Mouse (Mus musculus): ENCODE data around the gene Pigc.

The Pigc gene

DNA sequence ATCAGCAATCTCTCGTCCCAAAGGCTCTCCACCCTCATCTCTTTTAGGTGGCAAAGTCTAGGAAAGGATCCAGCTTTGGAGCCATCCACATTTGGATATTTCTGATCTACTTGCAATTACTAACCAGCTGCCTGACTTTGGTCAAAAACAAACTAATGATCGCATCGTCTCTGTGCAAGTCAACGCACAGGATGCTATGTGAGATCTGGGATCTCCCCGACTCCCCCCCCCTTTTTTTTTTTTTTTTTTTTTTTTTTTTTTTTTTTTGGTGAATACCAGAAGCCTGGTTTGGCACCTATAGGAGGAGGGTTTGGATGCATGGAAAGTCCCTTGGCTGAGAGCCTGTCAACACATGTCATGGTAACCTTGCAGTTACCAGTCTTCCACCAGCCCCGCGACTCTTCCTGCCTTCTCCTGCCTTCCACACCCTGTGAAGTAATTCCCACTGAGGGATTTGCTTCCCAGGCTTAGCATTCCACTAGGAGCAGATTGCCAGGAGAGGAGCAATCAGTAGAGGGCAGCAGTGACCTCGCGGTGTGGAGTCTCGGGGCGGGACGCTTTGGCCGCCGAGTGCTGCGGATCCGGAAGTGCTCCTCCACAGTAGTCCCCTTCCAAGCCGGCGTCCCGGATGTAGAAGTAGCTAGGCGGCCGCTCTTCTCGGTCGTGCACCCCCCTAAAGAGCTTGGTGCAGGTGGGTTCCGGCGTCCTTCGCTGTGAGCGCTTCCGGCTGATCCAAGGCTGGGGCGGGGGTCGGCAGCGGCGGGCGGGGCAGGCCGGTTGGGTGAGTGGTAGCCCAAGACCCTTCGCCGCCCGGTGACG, at the start of gene Pigc:
Gene Pigc, plus strand, starts transcription at position 598 of the 819 bp plus-strand sequence.
- in situ Hi-C loops (cut with MboI, MseI): loop anchor here (5.0 kb wide), 4 partner anchors 41 to 221 kb away; no protein-coding TSS in a partner anchor

DNA sequence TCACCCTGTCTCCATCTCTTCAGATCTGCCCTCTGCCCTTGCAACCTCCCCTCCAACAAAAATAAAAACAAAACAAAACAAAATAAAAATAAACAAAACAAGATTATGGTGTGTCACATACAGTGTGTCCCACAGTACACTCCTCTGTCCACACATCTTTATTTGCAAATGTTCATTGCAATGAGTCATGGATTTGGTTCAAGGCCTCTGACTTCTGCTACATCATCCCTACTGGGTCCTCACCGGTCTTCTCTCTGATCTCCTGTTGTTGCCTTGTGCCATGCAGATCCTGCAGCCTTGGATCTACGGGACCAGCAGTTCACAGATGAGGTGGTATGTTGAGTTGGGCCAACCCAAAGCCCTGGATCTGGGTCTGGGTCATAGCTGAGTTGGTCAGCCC, 49.4 kb upstream of the Pigc start:
- in situ Hi-C loops (cut with MboI, MseI): no loop called here

DNA sequence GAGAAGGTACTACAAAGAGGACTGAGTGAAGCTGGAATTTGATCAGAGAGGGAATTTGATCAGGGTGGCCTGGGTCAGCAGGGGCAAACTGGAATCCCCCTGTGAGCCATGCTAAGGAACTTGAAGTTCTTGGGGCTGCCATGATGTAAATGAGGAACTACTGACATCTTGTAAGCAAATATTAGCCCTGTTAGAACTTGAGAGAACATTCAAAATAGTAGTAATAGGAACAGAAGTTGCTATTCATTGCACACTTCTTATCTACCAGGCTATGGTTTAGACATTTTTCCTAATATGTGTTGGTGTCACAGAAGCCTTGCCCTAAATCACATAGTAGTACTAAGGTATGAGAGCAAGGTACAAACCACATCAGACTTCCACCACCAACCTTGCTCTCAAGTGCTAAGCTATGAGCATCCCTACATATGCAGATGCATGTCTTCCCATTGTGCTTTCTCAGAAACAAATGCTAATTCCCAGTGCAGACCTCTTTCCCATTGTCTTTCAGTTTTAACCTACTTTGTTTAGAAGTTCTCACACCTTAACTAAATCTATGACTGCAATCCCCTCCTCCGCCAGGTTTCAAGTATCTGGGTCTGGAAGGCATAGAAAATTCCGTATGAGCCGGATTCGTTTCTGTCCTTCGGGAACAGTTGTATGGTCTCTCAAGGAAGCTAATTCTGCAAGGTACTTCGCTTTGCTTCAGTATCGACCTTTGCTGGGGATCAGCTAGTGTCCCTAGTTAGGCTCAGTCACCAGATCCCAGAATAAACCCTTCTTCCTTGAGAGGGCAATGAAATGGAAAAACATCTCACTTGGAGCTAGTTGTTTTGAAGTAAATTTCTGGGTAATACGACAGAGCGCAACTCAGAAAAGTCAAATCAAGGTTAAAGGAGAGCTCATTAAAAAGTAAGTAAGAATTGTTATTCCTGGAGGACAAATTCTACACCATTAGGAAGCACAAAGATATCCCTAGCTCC, 48.2 kb upstream of the Pigc start:
- in situ Hi-C loops (cut with MboI, MseI): no loop called here

DNA sequence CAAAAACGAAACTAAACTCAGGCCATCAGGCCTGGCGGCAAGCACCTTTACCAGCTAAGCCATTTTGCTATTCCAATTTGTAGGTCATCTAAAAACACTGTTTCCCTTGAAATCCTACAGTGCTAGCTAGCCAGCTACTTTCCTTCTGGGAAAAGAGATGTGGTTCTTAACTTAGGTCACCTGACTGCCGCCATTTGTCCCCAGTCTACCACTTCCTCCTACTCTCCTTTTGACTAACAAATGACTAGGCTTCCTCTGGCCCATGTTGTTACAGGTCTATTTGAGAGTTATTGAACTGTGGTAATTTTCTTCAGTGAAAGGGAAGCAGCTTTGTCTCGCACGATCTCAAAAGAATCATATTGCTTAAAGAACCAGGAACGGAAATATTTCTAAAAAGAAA, 47.1 kb upstream of the Pigc start:
- in situ Hi-C loops (cut with MboI, MseI): no loop called here

DNA sequence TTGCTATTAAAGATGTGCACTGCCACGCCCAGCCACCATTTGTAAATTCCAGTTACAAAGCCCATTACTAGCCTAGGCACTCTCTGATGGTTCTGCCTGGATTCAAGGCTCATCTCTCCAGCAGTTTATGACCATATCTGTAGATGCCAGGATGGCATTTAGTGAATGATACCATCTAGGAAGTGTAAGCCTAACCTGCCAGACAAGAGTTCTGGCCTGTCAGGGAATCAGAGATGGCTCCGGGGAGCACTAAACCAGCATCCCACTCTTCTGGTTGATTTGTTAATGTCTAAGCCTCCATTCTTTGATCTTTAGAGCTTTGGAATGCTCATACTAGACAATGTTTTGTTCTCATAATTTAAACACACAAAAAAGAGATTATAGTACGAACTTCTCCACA, 44.7 kb upstream of the Pigc start:
- in situ Hi-C loops (cut with MboI, MseI): no loop called here

DNA sequence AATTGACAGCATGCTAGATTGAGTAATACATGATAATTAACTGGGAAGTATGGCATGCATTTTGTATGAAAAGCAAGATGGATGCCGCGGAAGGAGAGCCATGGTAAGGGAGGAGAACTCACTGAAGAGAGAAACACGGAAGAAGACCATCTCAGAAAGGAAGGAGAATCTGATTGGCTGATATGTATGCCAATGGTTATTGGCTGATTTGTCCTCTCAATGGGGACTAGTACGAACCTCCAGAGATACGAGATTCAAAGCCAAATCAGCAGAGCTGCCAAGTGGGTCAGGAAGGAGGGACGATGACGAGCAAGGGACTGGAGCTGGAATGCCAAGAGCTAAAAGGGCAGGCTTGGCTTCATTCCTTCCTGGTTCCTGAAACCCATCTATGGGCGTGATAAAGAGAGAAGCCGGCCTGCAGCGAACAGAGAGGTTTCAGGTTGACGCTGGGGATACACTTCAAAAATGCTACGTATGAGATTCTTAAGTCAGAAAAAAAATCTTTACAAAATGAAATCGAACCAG, 43.6 kb upstream of the Pigc start:
- in situ Hi-C loops (cut with MboI, MseI): loop anchor here in 1 of 2 experiments (5.0 kb wide), 1 partner anchor 42 kb away; the partner anchor contains the start of gene Pigc

DNA sequence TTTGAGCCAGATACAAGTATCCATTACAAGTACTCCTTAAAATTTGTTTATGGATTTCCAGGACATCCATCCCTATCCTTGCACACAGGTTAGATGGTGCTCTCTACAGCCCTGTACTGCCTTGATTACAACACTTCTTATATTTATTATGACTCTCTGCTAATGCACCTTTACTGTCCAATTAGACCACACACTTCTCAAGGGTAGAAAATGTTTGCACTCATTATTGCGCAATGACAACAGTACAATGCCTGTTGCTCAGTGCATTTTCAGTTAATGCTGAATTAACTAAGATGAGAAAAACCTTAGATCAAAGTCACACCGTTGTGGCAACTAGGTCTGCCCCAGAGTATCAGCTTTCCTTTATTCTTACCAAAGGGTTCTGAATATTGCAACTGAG, 41.0 kb upstream of the Pigc start:
- in situ Hi-C loops (cut with MboI, MseI): loop anchor here in 1 of 2 experiments (5.0 kb wide), 1 partner anchor 39 kb away; the partner anchor contains the start of gene Pigc

DNA sequence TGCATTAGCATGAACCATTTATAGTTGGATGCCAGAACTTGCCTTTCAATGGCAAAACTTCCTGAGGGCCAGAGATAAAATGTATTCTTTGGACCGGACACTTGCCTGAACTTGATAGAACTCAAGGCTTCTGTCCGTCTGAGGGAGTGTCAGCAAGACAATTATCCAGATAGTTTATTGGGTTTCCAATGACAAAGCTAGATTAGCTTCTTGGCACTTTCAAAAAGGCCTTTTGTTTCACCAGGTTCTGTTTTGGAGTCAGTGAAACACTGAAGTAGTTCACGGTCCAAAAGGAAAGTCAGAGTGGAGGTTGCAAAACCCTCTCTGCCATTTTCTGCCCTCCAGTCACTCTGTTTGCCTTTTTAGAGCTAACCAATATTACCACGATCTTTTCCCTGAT, 37.7 kb upstream of the Pigc start:
- in situ Hi-C loops (cut with MboI, MseI): no loop called here

DNA sequence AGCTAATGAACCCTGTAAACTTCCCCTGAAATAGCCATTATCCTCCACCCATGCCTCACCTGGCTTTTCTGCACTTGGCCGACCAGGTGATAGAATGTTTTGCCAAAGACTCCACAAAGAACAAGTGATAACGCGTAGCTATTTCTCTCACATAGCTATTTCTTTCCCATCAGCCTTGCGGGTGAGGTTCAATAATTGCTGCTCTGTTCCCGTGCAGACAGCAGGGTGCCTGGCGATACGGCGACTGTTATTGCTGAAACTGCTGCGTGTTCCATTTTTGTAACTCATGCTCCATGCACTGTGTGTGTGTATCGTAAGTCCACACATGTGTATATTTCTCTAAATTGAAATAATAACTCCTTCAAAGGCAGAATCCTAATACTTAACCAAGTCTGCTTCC, 37.2 kb upstream of the Pigc start:
- in situ Hi-C loops (cut with MboI, MseI): no loop called here

DNA sequence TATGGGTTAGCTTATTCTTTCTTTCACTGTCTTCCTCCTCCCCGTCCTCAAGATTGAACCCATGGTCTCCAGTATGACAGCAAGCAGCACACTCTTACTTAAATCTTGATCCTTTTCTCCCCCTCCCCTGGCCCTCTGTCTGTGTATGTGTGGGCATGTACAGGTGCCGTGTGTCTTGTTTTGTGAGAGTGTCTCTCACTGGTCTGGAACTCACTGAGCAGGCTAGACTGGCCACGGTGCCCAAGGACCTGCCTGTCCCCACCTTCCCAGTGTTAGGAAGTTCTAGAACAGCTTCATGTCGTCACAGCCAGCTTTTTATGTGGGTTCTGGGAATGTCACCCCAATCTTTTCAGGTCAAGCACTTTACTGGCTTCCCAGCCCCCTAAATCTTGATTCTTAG, 36.7 kb upstream of the Pigc start:
- in situ Hi-C loops (cut with MboI, MseI): no loop called here

DNA sequence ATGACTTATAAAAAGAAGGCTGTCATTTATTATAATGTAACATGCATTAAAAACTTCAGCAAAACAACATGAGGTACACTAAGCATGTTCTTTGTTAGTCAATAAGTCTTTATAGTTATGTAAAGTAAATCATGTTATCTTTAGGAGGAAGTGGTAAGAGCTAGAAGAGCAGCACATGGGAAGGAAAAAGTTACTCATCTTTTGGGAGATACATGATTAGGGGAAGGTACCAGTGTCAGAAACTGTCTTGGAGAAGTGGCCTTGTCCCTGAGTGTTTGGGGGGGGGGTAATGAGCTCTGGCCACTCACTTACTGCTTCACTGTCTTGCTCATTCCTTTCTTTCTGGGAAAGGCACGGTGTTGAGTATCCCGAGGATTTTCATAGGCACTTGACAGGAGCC, 26.9 kb upstream of the Pigc start:
- in situ Hi-C loops (cut with MboI, MseI): no loop called here

DNA sequence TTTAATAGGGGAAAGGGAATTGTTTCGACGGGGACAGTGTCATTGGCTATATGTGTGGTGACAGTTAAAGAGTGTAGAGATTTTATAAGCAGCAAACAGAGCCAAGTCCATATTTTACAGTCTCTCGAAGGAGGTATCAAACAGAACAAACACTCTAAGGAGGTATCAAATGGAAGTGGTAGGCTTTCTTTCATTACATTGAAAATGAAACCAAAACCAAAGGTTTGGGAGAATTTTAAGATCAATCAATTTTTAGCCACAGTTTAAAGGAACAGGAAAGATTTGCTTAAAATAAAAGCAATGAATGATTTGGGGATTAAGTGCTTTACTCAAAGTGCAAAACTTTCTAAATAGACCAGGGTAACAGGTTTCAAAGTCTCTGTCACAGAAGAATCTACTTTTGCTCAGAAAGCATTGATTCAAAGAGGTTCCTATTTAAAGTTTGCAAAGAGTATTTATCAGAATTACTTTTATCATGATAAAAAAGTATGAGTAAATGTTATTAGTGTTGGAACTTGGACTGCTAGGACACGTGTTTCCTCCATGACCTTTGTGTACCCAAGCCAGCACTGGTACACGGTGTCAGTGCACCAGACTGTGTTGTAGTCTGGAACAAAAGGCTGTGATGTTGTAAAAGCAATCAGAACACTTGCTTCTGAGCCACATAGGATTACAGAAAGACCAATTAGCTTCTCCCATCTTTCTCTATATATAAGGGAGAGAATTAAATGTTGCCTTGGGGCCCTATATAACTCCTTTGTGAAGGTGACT, 17.8 kb upstream of the Pigc start:
- in situ Hi-C loops (cut with MboI, MseI): no loop called here

DNA sequence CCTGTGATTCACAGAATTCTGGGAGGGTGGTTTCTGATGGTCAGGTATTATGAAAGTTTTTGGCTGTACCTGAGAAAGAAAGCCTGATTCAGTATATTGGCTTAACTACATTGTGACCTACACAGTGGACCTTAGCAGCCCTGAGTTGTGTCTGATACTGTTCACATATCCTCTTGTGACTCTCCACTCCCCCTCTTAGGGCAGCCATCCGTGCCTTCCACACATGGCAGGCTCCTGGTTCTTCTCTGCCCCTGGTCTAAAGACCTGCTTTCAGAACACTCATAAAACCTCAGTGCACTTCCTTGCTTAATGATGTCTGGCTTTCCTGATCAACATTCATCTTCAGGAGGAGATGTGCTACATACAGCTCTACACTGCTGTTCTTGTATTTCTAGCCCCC, 16.4 kb upstream of the Pigc start:
- in situ Hi-C loops (cut with MboI, MseI): no loop called here

DNA sequence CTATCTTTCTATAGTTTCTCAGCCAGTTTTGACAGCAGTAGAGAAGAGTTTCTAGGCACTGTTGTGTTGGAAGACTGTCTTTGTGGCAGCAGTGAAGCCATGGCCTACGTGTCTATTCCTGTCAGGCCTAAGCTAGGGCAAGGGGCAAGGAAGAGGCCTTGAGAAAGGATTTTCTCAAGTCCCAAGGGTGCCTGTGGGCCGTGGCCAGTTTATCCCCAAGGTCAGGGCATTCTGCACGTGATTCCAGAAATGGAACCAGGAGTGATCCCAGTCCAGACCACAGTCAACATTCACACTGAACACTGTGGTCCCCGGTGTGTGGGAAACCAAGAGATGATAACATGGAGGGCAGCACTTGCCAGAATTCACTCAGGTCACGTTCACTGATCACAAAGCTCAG, 13.1 kb upstream of the Pigc start:
- in situ Hi-C loops (cut with MboI, MseI): no loop called here

DNA sequence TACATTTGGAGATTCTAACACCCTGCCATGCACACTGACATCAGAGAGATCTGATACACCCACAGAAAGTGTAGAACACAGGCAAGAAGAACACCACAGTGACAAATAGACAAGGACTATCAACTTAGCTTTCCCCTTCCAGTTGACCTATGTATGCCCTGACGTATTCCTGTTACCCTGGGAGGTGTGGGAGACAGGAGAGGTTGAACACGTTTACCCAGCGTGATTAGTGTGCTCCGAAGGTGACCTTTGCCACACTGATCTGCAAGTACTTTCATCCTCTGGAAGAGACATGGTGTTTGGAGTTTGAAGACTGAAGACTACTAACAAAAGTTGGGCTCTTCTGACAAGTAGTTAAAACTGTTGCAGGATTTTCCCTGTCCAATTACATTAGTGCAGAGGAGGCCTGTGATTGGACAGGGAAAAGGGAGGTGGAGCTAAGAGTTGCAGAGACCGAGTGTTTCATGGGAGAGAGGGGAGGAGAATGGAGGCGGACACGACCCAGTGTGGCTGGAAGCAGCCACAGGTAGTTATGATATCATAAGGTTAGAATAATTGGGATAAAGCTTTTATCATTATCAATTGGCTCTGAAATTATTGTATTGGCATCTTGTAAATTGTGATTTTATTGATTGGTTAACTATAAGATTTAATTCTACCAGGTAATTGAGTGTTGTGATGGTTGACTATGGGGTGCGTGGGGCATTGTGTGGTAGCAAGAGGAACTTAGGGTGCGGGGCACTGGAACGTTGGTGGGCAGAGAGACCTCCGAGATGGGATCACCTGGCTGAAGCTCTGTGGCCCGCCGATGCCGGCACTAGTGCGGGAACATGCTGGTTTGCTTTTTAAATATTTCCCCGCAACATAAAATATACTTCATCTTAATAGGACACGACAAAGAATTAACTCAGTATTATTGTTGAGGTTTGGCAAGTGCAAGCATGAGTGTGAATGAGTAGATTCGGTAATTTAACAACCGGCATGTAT, 10.7 kb upstream of the Pigc start:
- in situ Hi-C loops (cut with MboI, MseI): no loop called here

DNA sequence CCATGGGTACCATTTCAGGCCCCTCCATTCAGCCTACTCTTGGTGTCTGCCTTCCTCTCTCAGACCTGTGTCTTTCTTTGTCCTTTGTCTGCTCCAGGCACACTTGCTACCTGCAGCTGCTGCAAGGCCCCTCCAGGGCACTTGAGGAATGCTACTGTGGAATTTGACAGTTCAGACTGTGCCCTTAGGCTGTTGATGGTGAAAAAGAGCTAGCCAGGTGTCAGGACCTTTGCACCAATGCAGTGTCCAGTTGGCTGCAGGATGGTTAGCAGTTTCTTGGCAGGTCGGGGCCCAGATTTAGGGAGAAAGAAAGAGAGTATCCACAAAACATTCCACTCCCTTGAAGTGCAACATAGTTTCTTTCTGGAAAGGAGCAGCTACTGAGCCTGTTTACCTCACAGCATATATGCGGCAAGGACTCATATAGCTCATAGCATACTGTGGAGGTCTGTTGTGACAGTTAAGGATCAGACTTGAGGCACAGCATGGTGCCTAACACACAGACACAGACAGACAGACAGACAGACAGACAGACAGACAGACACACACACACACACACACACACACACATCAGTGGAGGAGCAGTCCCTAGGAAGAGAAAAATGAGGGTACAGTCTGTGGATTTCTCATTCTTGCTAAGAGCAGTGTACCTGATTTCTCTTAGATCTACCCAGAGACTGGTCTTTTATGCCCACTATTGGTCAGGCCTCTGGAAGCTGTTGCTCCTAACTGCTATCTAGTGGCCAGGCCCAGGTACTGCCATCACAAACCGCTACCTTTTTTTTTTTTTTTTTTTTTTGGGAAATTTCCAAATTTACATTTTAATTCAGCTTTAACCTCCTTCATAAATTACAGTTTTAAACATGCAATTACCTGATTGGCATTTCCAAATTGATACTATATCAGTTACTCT, 6.3 kb upstream of the Pigc start:
- in situ Hi-C loops (cut with MboI, MseI): no loop called here

DNA sequence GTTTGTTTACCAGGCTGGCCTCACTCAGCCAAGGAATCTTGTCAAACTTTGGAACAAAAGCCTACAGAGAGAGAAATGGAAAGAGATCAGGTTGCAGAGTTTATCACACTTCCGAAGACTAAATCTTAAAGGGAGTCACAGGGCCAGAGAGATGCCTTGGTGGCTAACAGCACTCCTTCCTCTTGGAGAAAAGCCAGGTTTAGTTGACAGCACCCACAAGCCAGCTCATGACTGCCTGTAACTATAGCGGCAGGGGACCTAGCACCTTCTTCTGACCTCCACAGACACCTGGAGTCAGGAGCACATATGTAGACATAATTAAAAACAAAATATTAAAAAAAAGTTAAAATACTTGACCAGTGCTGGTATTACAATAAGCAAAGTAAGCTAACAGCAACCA, 1.1 kb upstream of the Pigc start:
- in situ Hi-C loops (cut with MboI, MseI): loop anchor here (5.0 kb wide), 4 partner anchors 41 to 221 kb away; no protein-coding TSS in a partner anchor

DNA sequence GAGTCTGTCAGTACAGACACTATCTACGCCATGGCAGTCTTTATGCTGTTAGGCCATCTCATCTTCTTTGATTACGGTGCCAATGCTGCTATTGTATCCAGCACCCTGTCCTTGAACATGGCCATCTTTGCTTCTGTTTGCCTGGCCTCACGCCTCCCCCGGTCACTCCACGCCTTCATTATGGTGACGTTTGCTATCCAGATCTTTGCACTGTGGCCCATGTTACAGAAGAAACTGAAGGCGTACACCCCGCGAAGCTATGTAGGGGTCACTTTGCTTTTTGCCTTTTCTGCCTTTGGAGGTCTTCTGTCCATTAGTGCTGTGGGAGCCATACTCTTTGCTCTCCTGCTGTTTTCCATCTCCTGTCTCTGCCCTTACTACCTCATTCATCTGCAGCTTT, 1.9 kb downstream of the Pigc start:
- in situ Hi-C loops (cut with MboI, MseI): no loop called here

DNA sequence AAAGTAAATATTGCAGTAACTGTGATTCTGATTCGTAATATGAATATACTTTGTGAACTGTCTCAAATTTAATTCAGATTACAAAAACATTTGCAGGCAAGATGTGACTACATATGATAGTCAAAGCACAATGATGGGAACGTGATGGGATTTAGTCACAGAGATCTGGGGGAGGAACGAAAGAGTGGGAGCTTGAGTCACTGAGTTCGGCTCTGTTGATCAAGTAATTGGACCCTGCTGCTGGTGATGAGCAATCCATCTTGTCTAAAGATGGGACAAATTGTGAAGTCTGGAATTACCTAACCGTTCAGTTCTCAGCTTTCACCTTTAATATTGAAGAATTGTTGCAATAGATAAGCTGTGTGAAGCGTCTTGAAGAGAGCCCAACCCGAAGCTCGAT, 3.2 kb downstream of the Pigc start:
- in situ Hi-C loops (cut with MboI, MseI): no loop called here

Measured in T-helper 17 cell (primary cell).